Mouse (Mus musculus): ENCODE data around the gene Morn3. TPM values are rescaled to one million over a fixed set of nuclear protein-coding genes. Genes with fewer than 3 reads are reported as not detected.
"Not testable (repeated sequence)": the region's sequence is repeated elsewhere in the genome, so short reads cannot be mapped to it uniquely, and the experiment has no call there.

Gene Morn3
- polyA plus RNA-seq, 1 experiment, result 0.23 TPM

DNA sequence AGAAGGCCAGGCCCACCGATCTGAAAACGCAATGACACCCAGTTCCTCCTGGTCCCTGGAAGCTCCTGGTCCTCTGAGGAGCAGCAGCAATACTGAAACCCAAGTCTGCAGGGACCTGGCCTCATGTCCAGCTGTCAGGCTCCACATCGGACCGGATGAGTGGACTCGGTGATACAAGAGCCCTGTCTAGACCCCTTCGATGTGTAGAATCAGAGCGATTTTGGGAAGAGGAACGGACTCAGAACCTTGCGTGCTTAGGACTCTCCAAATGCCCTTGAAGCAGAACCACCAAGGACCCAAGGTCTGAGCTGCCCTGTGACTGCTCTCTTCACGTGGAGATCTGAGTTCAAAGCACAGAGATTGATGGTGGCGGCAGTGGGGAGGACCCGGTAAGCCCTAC, 21.3 kb upstream of the Morn3 start, which contains the start of gene Tmem120b:
Tmem120b (plus strand) TSS at position 301 of the 400 bp plus-strand sequence.
- WGBS, result 90% methylated on average over 12 of the region's 12 CpGs
- TF ChIP-seq POLR2A (IDR thresholded peaks at IDR 0.05; ENCODE audit: borderline replicate concordance, insufficient read depth, low read length) (no peak), CTCF (IDR thresholded peaks at IDR 0.05; ENCODE audit: borderline replicate concordance, insufficient read depth, low read depth, low read length) (no peak)

DNA sequence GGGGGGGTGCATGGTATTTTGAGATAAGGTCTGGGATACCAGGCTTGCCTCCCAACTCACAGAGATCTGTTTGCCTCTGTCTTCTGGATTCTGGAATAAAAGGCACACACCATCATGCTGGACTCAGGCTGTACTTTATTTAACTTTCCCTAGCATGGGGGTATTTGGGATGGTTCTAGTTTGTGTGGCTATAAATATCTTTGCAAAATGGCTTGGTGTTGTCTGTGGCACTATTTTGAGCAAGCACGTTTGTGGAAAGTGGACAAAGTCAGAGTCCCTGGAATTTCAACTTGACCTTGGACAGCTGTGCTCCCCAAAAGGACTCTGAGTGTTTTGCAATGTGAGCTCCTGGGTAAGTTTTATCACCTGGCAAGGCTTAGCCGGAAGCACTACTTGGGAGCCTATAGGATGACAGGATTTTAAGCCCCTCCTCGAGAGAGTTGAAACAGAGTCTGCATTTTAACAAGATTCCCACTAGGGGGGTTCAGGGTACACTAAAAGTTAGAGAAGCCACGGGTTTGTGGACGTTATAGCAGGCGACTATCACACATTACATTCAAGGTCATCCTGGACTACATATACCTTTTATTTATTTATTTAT, 20.7 kb upstream of the Morn3 start:
- TF ChIP-seq POLR2A (IDR thresholded peaks at IDR 0.05; ENCODE audit: borderline replicate concordance, insufficient read depth, low read length) (no peak), CTCF (IDR thresholded peaks at IDR 0.05; ENCODE audit: borderline replicate concordance, insufficient read depth, low read depth, low read length) (no peak)
- H3K4me1 ChIP-seq (ENCODE audit: control insufficient read depth, insufficient read depth, low read length), result no peaks in the 10 kb centered on the region
- WGBS, result 24% methylated on average over 6 of the region's 6 CpGs
- H3K4me3 ChIP-seq (replicated peaks; ENCODE audit: insufficient read depth, low read depth, low read length), result no peak overlapping the region
- DNase-seq, result no peak
- H3K27me3 ChIP-seq (ENCODE audit: control insufficient read depth, insufficient read depth, low read length), result no peaks in the 10 kb centered on the region
- H3K27ac ChIP-seq (ENCODE audit: insufficient read depth, low read length), result no peak overlapping the region

More for the DNA sequence above, 21.3 kb upstream of the Morn3 start, which contains the start of gene Tmem120b:
- Histone ChIP-seq H3K4me3 (replicated peaks; ENCODE audit: insufficient read depth, low read depth, low read length) (no peak within 1 kb of the TSS), H3K27me3 (ENCODE audit: control insufficient read depth, insufficient read depth, low read length) (no peaks in the 10 kb centered on the region), H3K4me1 (ENCODE audit: control insufficient read depth, insufficient read depth, low read length) (no peaks in the 10 kb centered on the region), H3K27ac (ENCODE audit: insufficient read depth, low read length) (no peak within 1 kb of the TSS)
- DNase-seq, result no peak

DNA sequence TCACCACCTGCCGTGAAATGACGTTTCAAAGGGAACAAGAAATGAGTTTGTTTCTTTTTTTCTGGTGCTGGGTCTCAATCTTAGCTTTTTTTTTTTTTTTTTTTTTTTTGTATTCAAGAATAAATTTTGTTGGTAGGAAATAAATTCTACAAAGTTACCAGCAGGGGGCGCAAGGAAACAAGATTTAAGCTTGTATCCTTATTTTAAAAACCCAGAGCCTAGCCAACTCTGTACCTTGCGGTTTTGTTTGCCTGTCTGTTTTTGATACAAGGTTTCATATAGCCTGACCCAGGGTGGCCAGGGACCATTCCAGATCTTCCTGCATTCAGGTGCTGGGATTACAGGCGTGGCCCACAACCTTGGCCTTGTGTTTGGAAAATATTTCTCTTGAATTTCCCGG, 17.4 kb upstream of the Morn3 start:
- WGBS, result 21% methylated on average over 6 of the region's 6 CpGs
- H3K4me3 ChIP-seq (replicated peaks; ENCODE audit: insufficient read depth, low read depth, low read length), result peak overlapping the region; percentile 11
- no peak overlapping the region for H3K27ac ChIP-seq (ENCODE audit: insufficient read depth, low read length)
- no peaks in the 10 kb centered on the region for H3K27me3 ChIP-seq (ENCODE audit: control insufficient read depth, insufficient read depth, low read length)
- TF ChIP-seq POLR2A (IDR thresholded peaks at IDR 0.05; ENCODE audit: borderline replicate concordance, insufficient read depth, low read length), result no peak
- TF ChIP-seq CTCF (IDR thresholded peaks at IDR 0.05; ENCODE audit: borderline replicate concordance, insufficient read depth, low read depth, low read length), result peak; percentile 49
- peak; percentile 64 to 76 for DNase-seq
- no peaks in the 10 kb centered on the region for H3K4me1 ChIP-seq (ENCODE audit: control insufficient read depth, insufficient read depth, low read length)

DNA sequence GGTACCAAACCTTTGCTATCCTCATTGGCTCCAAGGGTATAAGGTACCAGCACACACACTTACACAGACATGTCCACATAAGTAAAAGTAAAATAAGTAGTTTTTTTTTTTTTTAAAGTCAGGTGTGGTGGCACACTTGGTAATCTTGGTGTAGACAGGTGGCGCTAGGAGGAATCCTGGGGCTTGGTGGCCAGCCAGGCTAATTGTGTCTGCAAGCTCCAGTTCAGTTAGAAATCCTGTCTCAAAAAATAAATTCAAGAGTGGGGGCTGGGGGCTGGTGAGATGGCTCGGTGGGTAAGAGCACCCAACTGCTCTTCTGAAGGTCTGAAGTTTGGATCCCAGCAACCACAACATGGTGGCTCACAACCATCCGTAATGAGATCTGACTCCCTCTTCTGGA, 16.3 kb upstream of the Morn3 start:
- Histone ChIP-seq H3K4me3 (replicated peaks; ENCODE audit: insufficient read depth, low read depth, low read length) (no peak overlapping the region), H3K27ac (ENCODE audit: insufficient read depth, low read length) (no peak overlapping the region), H3K27me3 (ENCODE audit: control insufficient read depth, insufficient read depth, low read length) (no peaks in the 10 kb centered on the region), H3K4me1 (ENCODE audit: control insufficient read depth, insufficient read depth, low read length) (no peaks in the 10 kb centered on the region; the same call in 1 of the 2 replicates)
- DNase-seq, result peak in 1 of 2 experiments; percentile 46
- WGBS, result 44% methylated on average over 3 of the region's 3 CpGs
- TF ChIP-seq POLR2A (IDR thresholded peaks at IDR 0.05; ENCODE audit: borderline replicate concordance, insufficient read depth, low read length) (no peak), CTCF (IDR thresholded peaks at IDR 0.05; ENCODE audit: borderline replicate concordance, insufficient read depth, low read depth, low read length) (no peak)

DNA sequence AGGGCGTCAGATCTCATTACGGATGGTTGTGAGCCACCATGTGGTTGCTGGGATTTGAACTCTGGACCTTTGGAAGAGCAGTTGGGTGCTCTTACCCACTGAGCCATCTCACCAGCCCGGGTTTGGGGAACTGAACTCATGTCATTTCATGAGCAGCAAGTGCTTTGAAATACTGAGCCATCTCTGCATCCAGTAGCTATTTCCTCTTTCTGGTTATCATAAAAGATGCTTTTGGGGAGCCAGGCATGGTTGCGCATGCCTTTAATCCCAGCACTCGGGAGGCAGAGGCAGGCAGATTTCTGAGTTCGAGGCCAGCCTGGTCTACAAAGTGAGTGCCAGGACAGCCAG, 14.6 kb upstream of the Morn3 start:
- not testable (repeated sequence) for H3K27ac ChIP-seq (ENCODE audit: insufficient read depth, low read length); H3K27me3 ChIP-seq (ENCODE audit: control insufficient read depth, insufficient read depth, low read length); H3K4me1 ChIP-seq (ENCODE audit: control insufficient read depth, insufficient read depth, low read length); H3K4me3 ChIP-seq (replicated peaks; ENCODE audit: insufficient read depth, low read depth, low read length); DNase-seq
- WGBS, result 84% methylated on average over 6 of the region's 6 CpGs

DNA sequence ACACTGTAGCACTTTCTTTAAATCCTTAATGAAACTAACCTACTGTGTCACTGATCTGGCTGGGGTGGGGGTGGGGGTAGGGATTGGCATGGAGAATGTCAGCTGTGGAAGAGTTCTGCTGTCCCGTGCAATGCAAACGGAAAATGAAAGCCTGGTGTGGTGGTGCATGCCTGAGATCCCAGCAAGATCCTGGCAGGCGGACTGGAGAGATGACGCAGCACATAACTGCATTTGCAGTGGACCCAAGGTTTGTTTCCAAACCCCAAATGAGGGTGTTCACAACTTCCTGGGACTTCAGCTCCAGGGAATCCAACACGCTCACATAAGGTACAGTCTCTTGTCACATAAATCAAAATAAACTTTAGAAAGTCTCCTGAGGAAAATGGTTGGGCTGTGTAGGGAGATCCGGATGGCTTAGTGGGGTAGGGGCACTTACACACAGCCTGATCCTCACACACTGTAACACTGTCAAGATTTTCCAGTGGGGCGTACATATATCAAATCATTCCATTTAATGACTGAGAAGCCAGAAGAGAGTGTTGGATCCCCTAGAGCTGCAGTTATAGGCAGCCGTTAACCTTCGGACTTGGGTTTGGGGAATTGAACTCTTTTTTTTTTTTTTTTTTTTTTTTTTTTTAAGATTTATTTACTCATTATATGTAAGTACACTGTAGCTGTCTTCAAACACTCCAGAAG, 14.0 kb upstream of the Morn3 start:
- no peaks in the 10 kb centered on the region for H3K27me3 ChIP-seq (ENCODE audit: control insufficient read depth, insufficient read depth, low read length)
- H3K27ac ChIP-seq (ENCODE audit: insufficient read depth, low read length), result no peak overlapping the region
- TF ChIP-seq POLR2A (IDR thresholded peaks at IDR 0.05; ENCODE audit: borderline replicate concordance, insufficient read depth, low read length) (no peak), CTCF (IDR thresholded peaks at IDR 0.05; ENCODE audit: borderline replicate concordance, insufficient read depth, low read depth, low read length) (no peak)
- 65% methylated on average over 9 of the region's 9 CpGs for WGBS
- H3K4me3 ChIP-seq (replicated peaks; ENCODE audit: insufficient read depth, low read depth, low read length), result no peak overlapping the region
- no peaks in the 10 kb centered on the region; the same call in 1 of the 2 replicates for H3K4me1 ChIP-seq (ENCODE audit: control insufficient read depth, insufficient read depth, low read length)
- DNase-seq, result no peak

DNA sequence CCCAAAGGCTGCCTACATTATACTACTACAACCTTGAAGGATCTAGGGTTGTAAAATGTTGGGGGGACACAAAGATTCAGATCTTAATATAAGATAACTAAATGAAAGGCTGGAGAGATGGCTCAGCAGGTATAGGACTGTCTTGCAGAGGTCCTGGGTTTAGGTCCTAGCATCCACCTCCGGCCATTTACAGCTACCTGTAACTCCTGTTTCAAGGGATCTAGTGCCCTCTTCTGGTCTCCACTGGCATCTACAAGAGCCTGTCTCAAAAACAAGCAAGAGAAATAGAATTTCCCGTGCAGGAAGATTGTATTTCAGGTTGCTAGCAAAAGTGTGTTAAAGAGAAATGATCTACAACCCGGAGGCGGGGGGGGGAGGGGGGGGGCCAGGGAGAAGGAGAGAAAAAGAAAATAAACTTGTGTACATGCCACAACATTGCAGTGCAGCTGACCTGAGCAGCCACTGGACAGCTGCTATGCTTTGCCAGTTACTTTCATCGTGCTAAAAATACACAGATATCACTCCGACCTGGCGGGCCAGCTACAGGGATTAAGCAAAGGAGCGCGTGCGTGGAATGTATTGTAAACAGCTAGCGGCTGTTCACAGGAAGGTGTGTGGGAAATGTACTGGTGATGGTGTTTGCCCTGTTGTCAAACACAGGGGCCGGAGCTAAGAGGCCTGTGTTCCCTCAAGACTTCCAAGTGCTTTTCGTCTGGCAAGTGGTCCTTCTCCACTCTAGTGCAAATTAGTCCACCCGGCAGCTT, 13.1 kb upstream of the Morn3 start:
- no peaks in the 10 kb centered on the region for H3K27me3 ChIP-seq (ENCODE audit: control insufficient read depth, insufficient read depth, low read length)
- peak in 1 of 2 experiments; percentile 58 for DNase-seq
- 46% methylated on average over 14 of the region's 14 CpGs for WGBS
- TF ChIP-seq POLR2A (IDR thresholded peaks at IDR 0.05; ENCODE audit: borderline replicate concordance, insufficient read depth, low read length) (no peak), CTCF (IDR thresholded peaks at IDR 0.05; ENCODE audit: borderline replicate concordance, insufficient read depth, low read depth, low read length) (peak; percentile 39; the same call in 1 of the 2 replicates)
- no peaks in the 10 kb centered on the region; the same call in 1 of the 2 replicates for H3K4me1 ChIP-seq (ENCODE audit: control insufficient read depth, insufficient read depth, low read length)
- no peak overlapping the region for H3K27ac ChIP-seq (ENCODE audit: insufficient read depth, low read length)
- H3K4me3 ChIP-seq (replicated peaks; ENCODE audit: insufficient read depth, low read depth, low read length), result no peak overlapping the region

Data from cerebellum, adult 2 months (tissue).